Mouse (Mus musculus): Measurements from ENCODE around the gene Cabp1.

Gene Cabp1

DNA sequence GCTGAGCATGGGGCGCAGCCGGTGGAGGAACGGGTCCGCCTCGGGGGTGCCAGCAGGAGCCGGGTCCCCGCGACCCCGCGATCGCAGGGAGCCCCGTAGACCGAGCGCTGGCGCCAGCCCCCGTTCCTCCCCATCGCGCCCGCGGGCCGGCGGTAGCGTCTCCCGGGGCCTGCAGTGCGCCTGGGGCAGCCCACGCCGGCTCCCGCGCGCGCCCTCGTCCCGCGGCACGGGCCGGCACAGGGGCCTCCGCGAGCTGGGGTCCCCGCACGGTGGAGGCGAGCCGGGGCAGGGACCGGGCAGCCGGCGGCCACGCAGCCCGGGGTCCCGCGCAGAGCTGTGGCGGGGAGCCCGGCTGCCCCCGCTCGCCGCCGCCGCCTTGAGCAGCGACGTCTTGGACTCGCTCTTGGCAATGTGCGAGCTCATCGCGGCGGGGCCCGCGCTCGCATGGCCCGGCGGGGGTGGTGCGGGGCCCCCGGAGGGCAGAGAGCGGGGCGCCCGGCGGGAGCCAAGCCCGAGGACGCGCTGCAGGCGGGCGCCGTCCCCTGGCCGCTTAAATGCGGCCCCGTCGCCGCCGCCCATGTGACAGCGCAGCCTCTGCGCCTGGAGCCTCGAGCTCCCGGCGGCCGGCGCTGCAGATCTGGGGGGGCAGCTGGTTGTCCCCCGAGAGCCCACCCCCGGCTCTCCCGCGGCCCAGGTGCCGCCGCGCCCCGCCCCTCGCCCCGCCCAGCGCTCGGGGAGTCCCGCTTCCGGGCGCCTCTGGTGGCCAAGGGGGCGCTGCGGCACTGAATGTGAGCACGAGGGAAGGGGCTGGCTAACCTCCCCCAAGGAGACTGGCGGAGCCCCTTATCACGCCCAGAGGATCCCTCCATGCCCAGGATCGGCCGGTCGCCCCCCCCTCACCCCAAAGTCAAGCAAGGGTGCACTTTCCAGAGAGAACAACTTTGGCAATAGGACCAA is at the start of gene Cabp1:
Cabp1 (minus strand) TSS at position 713 of the 957 bp plus-strand sequence.
- peak; percentile 23 to 57 for DNase-seq

DNA sequence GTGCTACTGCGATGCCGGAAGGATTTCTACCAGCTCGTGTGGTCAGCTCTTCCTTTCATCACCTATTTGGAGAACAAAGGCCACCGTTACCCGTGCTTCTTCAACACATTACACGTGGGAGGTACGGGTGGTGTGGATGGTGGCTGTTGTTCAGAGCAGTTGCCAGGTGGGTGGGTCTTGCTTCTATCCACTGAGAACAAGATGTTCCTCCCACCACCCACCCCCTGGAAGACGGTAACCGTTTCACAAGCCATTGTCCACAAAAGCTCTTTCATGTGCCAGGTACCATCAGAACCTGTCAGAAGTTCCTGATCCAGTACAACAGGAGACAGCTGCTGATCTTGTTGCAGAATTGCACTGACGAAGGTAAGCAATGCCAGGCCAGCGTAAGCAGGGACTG is 46.0 kb upstream of the Cabp1 start:
- no peak for DNase-seq

DNA sequence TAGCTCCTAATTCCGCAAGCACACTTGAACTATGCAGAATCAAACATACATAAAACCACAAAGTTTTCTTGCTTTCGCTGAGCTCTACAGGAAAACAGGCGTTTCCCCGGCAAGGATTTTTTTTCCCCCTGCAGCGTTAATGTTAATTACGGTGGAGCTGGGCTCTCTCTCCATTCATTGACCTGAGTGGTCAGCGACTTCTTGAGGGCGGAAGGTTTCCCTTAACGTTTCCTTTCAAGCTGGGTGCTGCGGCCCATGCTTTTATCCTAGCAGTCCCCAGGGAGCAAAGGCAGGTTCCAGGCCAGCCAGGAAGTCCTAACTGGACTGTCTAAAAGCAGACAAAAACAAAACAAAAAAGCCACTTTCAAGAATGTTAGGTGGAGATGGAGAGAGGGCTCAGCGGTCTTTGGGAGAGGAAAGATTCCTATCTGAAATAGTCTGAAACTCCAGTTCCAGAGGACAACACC is 44.6 kb upstream of the Cabp1 start:
- peak in 1 of 2 experiments; percentile 9 for DNase-seq

DNA sequence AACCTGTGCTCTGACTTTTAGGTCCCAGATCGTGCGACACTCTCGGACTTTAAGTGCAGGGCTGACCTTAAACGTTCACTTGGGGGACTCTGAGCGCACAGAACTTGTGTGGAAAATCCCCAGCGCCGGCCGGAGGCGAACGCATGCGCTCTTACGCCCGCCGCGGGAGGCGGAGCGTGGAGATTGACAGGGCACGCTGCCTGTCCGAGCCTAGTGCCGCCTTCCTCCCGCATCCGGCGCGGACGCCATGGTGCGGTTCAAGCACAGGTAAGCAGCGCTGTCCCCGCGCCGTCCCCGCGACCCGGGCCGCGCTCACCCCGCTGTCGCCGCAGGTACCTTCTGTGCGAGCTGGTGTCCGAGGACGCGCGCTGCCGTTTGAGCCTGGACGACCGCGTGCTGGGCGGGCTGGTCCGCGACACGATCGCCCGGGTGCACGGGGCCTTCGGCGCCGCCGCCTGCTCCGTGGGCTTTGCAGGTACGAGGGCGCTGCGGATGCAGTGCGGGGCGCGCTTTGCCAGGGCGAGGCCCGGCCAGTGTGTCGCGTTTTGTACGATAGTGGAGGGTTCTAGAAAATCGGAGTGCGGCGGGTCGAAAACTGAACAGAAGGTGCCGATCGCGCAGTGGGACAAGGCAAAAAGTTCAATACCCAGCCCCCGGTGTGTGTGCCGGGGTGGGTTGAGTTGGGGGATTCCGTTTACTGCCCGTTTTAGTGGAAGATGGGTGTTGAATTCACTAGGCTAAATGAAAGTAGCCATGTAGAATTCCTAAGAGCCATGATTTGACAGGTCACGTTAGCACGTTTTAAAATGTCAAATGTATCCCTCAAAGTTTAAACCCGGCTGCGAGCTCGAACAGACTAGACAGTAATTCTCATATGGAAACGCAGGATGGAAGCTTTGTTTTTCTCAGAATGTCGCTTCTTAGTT is 43.9 kb upstream of the Cabp1 start:
- peak; percentile 94 to 95 for DNase-seq

DNA sequence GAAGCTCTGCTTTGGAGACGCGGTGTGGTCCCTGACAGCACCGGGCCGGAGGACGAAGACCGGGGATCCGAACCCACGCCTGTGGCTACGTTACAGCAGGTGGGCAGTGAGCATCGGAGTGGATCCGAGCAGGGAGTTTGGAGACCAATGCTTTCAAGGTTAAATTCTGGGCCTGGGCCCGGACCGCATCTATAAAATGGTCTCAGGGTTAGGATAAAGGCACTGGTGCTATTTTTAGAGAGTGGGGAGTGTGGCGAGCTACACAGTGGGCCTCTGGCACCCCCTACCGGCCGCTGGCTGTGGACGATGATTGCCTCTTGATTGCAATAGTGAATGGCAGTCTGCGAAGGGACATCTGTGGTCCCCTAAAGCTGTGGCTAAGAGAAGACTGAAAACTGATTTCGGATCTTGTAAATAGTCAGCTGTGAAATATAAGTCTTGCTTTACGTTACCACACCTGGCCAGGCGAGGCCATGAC is 41.6 kb upstream of the Cabp1 start, which contains the start of gene Pop5:
Pop5 (plus strand) TSS at position 51 of the 478 bp plus-strand sequence.
- peak; percentile 85 to 86 for DNase-seq

DNA sequence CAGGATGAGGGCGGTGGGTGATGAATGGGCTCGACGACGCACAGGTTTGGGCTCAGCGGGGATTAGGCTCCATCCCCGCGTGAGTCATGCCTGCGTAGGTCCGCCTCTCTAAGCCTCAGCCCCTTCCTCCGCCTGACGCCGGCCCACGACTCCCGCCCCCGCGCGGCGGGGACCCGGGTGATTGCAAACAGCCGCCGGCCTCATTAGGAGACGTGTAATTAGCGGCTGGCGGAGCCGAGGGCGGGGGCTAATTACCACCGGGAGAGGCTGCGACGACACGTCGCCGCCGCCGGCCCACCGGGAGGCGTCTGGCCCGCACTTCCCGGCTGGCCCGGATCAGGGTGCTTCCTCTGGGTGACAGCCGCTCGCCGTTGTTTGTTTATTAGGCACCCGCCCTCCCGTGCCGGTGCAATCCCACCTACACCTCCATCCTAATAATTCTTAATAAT is 41.2 kb upstream of the Cabp1 start:
- DNase-seq = peak; percentile 64 to 65

DNA sequence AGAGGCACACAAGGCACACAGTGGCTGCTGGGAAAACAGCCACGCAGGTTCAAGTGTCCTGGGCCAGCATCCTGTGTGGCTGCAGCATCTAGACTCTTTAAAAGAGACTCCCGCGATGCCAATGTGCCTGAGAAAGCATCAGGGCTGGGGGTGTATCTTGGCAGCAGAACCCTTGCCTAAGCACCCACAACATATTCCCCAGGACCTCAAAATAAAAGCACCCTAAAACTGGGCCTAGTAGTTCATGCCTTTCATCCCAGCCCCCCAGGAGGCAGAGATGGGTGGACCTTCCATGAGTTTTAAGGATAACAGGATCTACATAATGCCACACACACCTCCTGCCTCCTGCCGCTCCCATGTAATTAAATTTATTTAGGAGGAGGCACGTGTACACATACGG is 40.3 kb upstream of the Cabp1 start:
- no peak for DNase-seq

DNA sequence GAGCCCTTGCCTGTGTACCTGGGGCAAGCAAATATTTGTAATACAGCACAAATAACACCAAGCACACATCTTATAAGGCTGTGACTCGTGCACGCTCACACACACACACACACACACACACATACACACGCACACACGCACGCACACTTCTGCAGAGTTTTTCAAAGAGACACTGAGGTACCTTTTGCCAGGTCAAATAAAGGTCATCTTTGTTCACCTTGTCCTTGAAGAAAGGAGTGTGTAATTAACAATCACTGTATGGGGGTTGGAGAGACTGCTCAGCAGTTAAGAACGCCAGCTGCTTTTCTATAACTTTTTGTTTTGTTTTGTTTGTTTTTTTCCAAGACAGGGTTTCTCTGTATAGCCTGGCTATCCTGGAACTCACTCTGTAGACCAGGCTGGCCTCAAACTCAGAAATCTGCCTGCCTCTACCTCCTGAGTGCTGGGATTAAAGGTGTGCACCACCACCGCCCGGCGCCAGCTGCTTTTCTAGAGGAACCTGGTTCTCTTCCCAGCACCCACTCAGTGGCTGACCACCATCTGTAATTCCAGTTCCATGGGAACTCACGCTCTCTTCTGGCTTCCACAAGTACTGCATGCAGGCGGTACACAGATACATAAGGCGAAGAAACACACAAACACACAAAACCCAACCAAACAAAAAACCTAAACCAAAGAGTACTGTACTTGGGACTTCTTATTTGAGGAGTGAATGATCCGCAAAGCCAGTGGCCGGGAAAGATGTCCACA is 39.0 kb upstream of the Cabp1 start:
- DNase-seq = no peak

DNA sequence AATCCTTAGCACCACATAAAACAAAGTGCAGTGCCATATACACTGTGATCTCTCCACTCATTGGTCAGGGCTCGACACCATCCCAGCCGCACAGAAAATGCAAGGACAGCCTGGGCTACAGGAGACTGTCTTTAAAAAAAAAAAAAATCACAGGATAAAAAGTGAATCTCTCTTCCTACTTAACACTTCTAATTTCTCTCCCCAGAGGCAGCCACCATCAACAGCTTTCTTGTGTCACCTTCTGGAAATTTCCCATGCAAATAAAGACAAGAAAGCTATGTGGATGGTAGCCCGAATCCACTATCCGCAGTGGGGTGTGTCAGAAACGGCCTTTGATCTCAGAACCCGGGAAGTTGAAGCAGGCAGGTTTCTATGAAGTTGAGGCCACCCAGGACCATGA is 38.3 kb upstream of the Cabp1 start:
- DNase-seq = no peak

DNA sequence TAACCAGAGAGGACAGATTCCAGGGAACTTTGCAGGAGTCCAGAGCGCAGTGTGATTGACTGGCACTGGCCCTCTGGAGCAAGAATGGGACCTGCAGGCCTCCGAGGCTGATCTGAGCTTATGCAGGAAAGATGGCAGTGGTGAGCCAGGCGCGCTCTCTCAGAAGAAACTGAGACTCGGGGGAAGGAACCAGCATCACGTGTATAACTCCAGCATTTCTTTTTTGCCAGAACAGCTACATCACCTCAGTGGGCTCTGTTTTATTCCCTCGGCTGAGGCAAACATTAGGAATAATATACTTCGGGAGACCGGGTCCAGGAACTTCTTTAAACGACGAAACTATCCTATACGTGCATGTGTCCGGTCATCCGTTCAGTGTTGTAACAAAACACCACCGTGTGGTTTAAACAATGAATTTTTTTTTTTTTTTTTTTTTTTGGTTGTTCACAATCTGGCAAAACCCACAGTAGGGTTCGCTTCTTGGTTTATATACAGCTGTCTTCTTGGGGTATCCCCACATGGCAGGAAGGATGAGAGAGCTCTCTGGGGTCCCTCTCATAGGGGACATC is 37.5 kb upstream of the Cabp1 start:
- no peak for DNase-seq

DNA sequence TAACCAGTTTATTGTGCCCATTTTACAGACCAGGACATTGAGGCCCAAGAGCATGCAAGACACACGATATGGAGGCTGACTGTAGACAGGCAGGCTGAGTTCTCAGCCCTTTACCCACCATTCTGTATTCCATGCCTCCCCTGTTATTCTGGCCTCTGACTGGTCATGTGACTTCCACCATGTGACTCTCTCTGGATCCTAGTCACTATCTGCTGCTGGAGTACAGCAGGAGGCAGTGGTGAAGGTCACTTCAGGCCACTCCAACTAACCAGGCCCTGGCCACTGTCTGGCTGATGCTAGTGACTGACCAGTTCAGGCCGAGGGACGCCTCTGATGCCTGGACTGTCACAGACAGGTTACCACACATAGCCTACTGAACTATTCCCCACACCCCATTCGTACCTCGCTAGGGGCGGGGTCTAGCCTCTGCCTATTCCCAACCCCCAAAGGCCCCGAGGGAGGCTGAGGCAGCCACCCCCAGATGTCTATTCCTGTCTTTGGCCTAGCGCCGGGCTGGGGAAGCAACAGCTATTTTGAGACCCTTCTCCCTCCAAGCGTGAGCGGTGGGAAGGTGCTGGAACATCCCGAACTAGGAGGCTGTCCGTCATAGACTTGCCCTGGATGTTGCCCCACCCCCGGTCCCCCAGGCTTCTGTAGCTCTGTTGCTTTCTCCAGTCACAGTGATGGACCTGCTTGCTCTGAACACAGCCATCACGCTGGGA is 36.8 kb upstream of the Cabp1 start:
- DNase-seq = no peak

DNA sequence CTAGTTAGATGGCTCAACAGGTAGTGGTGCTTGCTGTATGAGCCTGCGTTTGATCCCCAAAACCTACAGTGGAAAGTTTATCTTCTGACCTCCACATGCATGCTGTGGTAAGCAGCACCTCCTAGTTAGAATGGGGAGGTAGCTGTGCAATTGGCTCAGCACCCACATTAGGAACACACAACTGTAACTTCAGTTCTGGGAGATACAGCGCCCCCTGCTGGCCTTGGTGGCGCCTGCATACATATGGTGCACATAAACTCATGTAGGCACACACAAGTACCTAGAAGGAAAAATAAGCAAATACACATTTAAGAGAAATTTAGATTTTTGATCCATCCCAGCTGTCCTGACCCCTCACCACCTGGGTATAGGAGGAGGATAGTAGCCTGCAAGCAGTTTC is 28.3 kb upstream of the Cabp1 start:
- DNase-seq = no peak

DNA sequence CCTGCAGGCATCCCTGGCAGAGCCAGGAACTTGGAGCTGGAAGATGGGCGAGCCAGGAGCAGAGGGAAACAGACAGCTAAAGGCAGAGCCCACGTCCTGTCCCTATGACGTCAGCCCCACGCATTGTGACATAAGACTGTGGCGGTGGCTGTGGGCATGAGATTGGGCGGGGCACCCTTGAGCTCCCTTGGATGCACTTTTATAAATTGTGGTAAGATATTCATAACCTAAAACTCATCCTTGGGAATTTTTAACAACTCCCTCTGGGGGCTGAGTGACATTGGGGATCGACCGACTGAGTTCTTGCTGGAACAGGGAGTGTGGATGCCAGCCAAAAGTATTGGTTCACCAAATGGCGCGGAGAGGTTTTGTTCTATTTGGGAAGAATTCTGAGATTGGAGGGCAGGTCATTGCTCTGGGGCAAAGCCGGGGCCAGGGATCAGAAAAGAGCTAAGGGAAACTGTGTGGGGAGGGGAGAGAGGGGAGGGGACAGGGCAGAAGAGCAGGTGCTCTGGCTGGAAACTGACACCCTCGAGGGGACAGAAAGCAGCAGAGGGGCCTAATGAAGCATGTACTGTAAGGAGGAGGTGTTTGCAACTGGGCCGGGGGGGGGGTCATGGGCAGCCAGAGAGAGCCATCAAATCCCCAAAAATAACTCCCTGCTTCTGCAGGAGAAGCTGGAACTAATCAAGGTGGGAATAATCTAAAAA is 26.9 kb upstream of the Cabp1 start:
- no peak for DNase-seq

DNA sequence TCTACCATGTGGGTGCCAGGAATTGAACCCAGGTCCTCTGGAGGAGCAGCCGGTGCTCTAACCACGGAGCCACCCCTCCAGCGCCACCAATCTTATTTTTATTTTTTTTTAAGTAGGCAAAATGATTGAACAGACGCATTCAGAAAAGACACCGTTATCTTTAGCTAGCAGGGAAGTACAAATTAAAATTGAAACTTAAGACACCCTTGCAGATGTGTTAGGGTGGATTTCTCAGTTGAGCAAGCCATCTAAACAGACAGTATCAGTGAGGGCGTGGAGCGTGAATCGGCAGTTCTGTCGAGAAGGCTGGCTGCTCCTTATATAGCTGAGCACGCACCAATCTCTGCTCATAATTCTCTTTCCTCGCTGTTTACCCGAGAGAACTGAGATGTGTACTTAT is 23.8 kb upstream of the Cabp1 start:
- DNase-seq = no peak

DNA sequence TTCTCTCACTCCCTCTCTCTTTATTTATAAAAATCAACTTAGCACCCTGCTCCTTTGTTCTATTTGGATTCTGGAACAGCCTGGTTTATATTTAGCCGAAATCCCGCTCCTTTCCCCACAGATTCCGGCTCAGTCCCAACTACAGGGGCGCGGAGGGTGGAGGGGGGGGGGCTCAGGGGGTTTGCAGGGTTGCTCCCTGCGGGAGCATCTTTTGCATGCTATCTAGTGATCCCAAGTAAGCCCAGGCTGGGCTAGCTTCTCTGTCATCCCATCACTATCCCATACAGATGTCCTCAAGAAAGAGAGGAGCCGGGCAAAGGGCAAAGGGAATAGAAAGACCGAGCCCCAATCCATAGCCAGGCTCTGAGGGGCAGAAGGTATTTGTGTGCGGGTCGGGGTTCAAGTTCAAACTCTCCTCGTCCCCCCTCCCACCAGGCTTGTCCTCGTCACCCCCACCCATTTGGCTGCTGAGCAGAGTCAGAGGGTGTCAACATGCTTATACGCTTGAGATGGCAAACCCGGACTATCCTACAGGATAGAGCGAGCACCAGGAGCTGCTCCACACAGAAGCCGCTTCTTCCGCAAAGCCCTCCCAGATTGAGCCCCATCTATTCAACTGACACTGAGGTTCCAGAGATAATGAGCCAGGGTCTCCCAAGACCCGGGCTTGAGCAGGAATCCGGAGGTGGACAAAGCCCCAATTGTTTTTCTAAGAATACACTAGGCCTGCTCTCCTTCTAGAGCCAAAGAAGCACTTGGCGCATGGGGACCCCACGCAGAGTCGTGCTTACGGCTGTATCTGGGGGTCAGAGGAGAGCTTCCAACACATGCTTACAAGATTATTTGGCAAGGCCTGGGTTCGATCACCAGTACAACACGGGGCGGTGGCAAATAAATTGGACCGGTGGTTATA is 21.3 kb upstream of the Cabp1 start:
- no peak for DNase-seq

DNA sequence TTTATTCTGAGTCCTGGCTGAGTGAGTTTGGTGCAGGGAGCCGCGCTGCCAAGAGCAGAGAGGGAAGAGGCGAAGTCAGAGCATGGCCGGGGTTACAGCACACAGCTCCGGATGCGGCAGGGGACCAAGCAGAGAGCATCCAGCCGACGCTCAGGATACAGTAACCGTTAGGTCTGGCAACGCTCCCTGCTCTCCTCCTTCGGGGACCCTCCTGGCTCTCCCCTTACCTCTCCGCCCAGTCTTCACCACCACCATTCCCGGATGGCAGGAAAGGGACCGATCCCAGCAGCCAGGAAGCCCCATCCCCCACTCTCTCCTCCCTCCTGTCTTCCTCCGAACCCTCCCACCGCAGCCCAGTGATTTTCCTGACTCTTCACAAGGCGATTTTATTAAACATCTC is 20.7 kb upstream of the Cabp1 start:
- DNase-seq = no peak

DNA sequence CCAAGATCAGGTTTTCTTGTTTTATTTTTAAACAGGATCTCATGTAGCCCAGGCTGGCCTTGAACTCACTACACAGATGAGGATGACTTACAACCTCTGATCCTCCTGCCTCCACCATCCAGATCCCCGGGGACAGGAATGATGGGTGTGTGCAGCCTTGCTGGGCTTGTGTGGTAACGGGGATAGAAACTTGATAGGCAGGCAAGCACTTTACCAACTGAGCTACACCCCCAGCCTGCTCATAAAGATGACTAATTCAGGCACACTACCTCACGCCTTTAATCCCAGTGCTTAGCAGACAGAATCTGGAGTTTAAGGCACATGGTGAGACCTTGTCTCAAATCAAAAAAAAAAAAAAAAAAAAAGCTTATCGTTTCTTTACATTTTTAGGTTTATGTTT is 18.7 kb upstream of the Cabp1 start:
- no peak for DNase-seq

DNA sequence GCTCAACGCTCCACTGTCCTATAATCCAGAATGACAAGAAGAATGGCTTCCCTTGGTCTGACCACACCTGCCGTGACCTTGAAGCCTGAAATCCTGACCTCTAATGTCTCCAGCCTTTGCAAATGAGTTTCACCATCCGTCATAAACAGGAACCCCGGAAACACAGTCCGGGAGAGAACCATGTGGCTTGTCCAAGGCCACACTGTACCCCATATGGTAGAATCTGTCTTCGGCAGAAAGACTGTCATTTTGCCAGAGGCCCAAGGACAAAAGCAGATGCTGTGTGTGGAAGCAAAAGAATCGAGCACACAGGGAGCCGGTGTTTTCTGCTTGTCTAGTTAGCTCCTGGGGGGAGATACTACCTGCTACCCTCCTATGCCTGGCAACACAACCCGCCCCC is 18.3 kb upstream of the Cabp1 start:
- DNase-seq = no peak

DNA sequence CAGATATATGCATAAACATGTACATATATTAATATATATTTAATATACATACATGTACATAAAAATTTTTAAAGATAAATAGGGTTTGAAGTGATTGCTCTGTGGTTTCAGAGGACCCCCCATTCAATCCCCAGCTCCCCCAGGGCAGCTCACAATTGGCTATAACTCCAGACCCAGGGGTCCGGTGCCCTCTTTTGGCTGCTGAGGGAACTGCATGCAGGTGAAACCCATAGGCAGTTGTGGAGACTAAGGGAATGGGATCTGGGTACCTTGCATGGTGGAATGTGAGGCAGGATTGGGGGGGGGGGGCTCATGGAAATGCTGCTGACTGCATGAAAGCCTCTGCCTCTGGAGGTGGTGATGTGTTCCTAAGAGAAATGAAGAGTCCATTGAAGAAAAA is 16.2 kb upstream of the Cabp1 start:
- DNase-seq = peak in 1 of 2 experiments; percentile 29

DNA sequence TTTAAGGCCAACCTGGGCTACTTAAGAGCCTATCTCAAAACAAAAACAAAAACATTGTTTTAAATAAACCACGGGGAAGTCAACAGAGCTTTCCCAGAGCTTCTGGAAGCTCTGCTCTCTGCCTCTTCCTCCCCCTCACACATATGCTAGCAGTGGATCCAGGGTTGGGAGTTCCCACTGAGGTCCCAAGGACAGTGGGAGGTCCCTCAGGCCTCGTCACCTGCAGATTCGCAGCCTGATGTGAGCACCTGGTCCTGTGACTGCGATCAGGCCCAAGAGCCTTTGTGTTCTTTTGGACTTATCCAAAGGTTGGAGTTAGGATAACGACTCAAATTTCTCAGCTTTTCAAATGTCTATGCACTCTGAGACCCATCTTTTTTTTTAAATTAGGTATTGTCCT is 14.4 kb upstream of the Cabp1 start:
- no peak for DNase-seq
